Mouse (Mus musculus): ENCODE results near the gene Krtap24-1.

The Krtap24-1 gene

DNA sequence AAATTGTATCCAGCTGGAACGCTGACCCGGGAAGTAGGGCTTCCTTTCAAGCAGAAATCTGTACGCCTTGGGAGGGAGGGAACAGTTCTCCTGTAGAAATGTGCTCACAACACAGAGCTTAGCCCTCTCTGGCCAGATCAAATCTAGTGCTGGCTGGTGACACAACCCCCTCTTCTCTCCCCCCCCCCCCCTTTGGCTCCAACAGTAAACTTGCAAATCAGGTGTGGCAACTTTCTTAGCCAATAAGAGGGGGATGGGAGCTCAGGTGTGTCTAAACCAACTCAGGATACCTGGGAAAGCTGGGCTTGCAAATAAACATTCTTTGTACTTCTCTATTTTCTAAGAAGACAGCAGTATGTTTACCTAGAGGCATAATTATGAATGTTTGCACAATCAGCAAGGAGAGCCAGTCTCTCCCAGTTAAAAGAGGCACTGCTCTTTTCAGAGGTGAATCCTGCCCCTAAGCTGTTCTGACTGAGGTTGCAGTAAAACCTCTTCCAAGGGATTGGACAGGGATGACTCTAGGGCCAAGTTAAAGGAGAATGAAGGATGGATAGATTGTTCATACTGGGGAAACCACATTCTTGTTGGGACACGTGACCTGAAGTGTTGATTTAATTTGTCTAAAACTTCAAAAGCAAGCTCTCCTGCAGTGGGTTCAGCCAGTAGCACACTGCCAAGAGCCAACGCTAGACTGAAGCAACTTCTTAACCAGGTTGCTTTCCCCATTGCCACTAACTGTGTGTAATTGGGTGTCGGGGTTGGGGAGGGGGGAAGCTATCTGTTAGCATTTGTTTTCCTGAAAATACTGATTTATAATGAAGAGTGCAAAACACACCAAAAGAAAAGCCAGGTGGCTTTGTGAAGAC is 48.8 kb downstream of the Krtap24-1 start, which contains the start of gene Cldn8:
Gene Cldn8 (minus strand): TSS at position 139 of the 869 bp plus-strand sequence.
- no peak for DNase-seq (ENCODE audit: low spot score in 2 of 2)

- DNase-seq (ENCODE audit: low spot score in 2 of 2) = no peak
Observed at GRCm38 (mm10) chr16:88561617-88562164, 50.4 kb downstream of the Krtap24-1 start.

Data from left cerebral cortex, adult 9 months (tissue).